Mouse (Mus musculus) CH12.LX (cell line): ENCODE data around the gene Gstt1. TPM values are rescaled to one million over a fixed set of nuclear protein-coding genes. Genes with fewer than 3 reads are reported as not detected.
"Not testable (repeated sequence)": the region's sequence is repeated elsewhere in the genome, so short reads cannot be mapped to it uniquely, and the experiment has no call there.

Source experiments
- DNase-seq: peaks from one replicate; pipeline ENCODE4 v3.0.0-alpha.2; 2013; ENCODE audit errors: extremely low read depth
- H3K27ac ChIP-seq: 2 replicates; pipeline ENCODE4 v1.5.1; 2012; ENCODE audit warnings: low read depth, mild to moderate bottlenecking, control low read depth, moderate library complexity; ENCODE audit not compliant: insufficient read depth
- H3K27me3 ChIP-seq: replicated peaks from 2 replicates; pipeline ENCODE3; 2012; ENCODE audit warnings: inconsistent platforms
- H3K36me3 ChIP-seq, 2 experiments: replicated peaks in 1 of 2; 2 replicates each; pipeline versions ENCODE3 to v1.6.1; 2012; ENCODE audit warnings: inconsistent platforms in 1 of 2, low read length in 1 of 2, mild to moderate bottlenecking in 1 of 2, mixed read lengths in 1 of 2, moderate library complexity in 1 of 2; ENCODE audit not compliant: control insufficient read depth in 1 of 2, insufficient read depth in 1 of 2
- H3K4me1 ChIP-seq, 2 experiments: 2 replicates each; pipeline ENCODE4 v1.6.1; 2012; ENCODE audit warnings: inconsistent platforms in 1 of 2, moderate library complexity in 1 of 2; ENCODE audit not compliant: insufficient read depth in 2 of 2, control insufficient read depth in 1 of 2
- H3K4me2 ChIP-seq: 2 replicates; pipeline ENCODE4 v1.6.1; 2012; ENCODE audit warnings: low read depth, mild to moderate bottlenecking, control low read depth; ENCODE audit not compliant: poor library complexity, insufficient read depth, severe bottlenecking
- H3K4me3 ChIP-seq, 3 experiments: fragments of 150-350 bp in 1 of 3; sonication (generic) in 1 of 3; replicated peaks in 1 of 3; 2 replicates each; pipeline versions ENCODE3 to v1.5.1; 2011 to 2012; ENCODE audit warnings: low read depth in 2 of 3, low read length in 2 of 3, mild to moderate bottlenecking in 2 of 3, moderate library complexity in 2 of 3, control low read depth in 1 of 3, improper control_type of control experiment in 1 of 3, inconsistent platforms in 1 of 3, mixed read lengths in 1 of 3; ENCODE audit not compliant: poor library complexity in 1 of 3
- H3K79me2 ChIP-seq: replicated peaks from 2 replicates; pipeline ENCODE4 v1.6.1; 2012; ENCODE audit warnings: mild to moderate bottlenecking, moderate library complexity; ENCODE audit not compliant: control insufficient read depth, poor library complexity, insufficient read depth, severe bottlenecking; ENCODE audit errors: extremely low read depth
- H3K9ac ChIP-seq: 2 replicates; pipeline ENCODE4 v1.6.1; 2012; ENCODE audit warnings: low read depth, mild to moderate bottlenecking, control low read depth, moderate library complexity; ENCODE audit not compliant: insufficient read depth
- H3K9me3 ChIP-seq: replicated peaks from 2 replicates; pipeline ENCODE3; 2012; ENCODE audit warnings: low read length, inconsistent platforms, mixed read lengths
- CTCF ChIP-seq, 2 experiments: IDR thresholded peaks in 1 of 2; conservative IDR thresholded peaks in 1 of 2; 2 replicates each; pipeline ENCODE4 v1.5.1; 2011 to 2012; ENCODE audit warnings: low read depth in 2 of 2, low read length in 2 of 2, improper control_type of control experiment in 1 of 2, inconsistent platforms in 1 of 2, mild to moderate bottlenecking in 1 of 2, moderate library complexity in 1 of 2
- E2F4 ChIP-seq: IDR thresholded peaks from 2 replicates; pipeline ENCODE4 v1.6.1; 2011; ENCODE audit warnings: low read depth, low read length, improper control_type of control experiment; ENCODE audit not compliant: insufficient replicate concordance
- ELF1 ChIP-seq: IDR thresholded peaks from 2 replicates; pipeline ENCODE4 v1.6.1; 2014; ENCODE audit warnings: low read depth, mild to moderate bottlenecking, inconsistent platforms, low read length, improper control_type of control experiment
- EP300 ChIP-seq: IDR thresholded peaks from 2 replicates; pipeline ENCODE4 v1.6.1; 2011; ENCODE audit warnings: low read length, improper control_type of control experiment
- ETS1 ChIP-seq: conservative IDR thresholded peaks from 2 replicates; pipeline ENCODE4 v1.6.1; 2012; ENCODE audit warnings: low read depth, mild to moderate bottlenecking, inconsistent platforms, low read length, improper control_type of control experiment, moderate library complexity
- HCFC1 ChIP-seq: IDR thresholded peaks from 2 replicates; pipeline ENCODE4 v1.6.1; 2012; ENCODE audit warnings: low read depth, mild to moderate bottlenecking, inconsistent platforms, low read length, improper control_type of control experiment
- IRF4 ChIP-seq: IDR thresholded peaks from 2 replicates; pipeline ENCODE4 v1.6.1; 2014; ENCODE audit warnings: low read depth, mild to moderate bottlenecking, inconsistent platforms, low read length, improper control_type of control experiment
- JUND ChIP-seq: conservative IDR thresholded peaks from 2 replicates; pipeline ENCODE4 v1.6.1; 2011; ENCODE audit warnings: low read depth, low read length, improper control_type of control experiment
- POLR2AphosphoS2 ChIP-seq: IDR thresholded peaks from 2 replicates; pipeline ENCODE4 v1.6.1; 2011; ENCODE audit warnings: low read depth, low read length, improper control_type of control experiment
- RAD21 ChIP-seq: IDR thresholded peaks from 2 replicates; pipeline ENCODE4 v1.6.1; 2011; ENCODE audit warnings: low read depth, mild to moderate bottlenecking, low read length, improper control_type of control experiment, moderate library complexity
- SMC3 ChIP-seq: IDR thresholded peaks from 2 replicates; pipeline ENCODE4 v1.6.1; 2011; ENCODE audit warnings: low read depth, low read length, improper control_type of control experiment
- TBP ChIP-seq: conservative IDR thresholded peaks from 2 replicates; pipeline ENCODE4 v1.6.1; 2011; ENCODE audit warnings: low read depth, low read length, improper control_type of control experiment
- USF1 ChIP-seq: IDR thresholded peaks from 2 replicates; pipeline ENCODE4 v1.6.1; 2014; ENCODE audit warnings: low read depth, mild to moderate bottlenecking, inconsistent platforms, low read length, improper control_type of control experiment
- ZMIZ1 ChIP-seq: IDR thresholded peaks from 2 replicates; pipeline ENCODE4 v1.6.1; 2012; ENCODE audit warnings: low read depth, mild to moderate bottlenecking, inconsistent platforms, low read length, improper control_type of control experiment
- ZNF384 ChIP-seq: IDR thresholded peaks from 2 replicates; pipeline ENCODE4 v1.6.1; 2012; ENCODE audit warnings: low read depth, low read length, improper control_type of control experiment, inconsistent platforms
- dilution Hi-C: fragments of 300-500 bp; cut with MboI; formaldehyde crosslinking; loops from 2 replicates; pipeline ENCODE4 v1.14.3; 2020; ENCODE audit warnings: low sequenced_read_pairs; ENCODE audit not compliant: extremely low pct_unique_long_range_greater_than_20kb, extremely low pct_ligation_motif_present
- in situ Hi-C: fragments of 300-500 bp; cut with MboI; formaldehyde crosslinking; loops from 3 replicates; pipeline ENCODE4 v1.14.3; 2019; ENCODE audit warnings: low sequenced_read_pairs, low pct_ligation_motif_present, low pct_unique_long_range_greater_than_20kb, mixed read lengths
- polyA plus RNA-seq: library from polyadenylated mRNA; unstranded; fragments of >175 nt; gene quantifications from 2 replicates; pipeline ENCODE4 v1.2.1, GENCODE M21; 2012; ENCODE audit warnings: low read depth; ENCODE audit not compliant: insufficient read length
- total RNA-seq, 2 experiments: library from RNA; depleted of rRNA; stranded (reverse); fragments of 300-350 nt in 1 of 2; fragments of >200 nt in 1 of 2; gene quantifications; 2 replicates each; pipeline ENCODE4 v1.2.3; 2012 to 2014

Gene Gstt1
- total and polyA plus RNA-seq, 3 experiments = 2.9 to 50.9 (median 4.5) TPM

DNA sequence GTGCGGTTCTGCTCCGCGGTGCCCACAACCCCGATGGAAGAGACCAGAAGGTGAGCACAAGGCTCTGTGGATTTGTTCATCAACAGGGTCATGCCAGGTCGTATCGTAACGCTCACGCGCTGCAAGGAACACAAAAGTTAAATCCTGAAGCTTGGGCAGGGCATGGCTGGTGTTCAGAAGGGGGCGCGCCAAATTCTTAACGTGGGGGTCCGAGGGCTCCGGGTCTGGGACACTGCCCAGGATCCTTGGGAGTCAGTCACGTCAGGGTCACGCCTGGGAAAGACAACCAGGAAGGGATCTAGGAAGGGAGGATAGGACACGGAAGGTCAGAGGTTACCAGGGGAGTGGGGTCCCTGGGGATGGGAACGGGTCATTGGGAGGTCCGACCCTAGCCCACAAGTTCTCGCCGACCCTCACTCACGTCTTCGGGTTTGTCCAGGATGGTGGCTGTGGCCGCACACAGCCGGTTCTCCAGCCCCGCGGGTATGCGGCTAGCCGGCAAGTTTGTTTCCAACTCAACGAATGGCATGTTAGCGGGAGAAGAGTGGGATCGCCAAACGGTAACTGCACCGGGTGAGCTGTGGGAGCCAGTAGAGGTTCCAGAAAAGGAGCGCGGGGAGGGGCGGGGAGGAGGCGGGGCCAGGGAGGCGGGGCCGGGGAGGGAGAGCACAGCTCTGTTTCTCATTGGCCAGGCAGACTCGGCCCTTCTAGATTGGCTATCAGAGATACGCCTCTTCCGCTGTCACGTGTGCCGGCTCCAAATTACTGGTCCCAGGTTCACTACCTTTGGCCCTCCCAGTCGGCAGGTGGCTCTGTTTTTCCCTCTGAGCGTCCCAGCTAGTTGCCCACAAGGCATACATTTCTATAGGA, 25.4 kb downstream of the Gstt1 start, which contains the start of gene Ddt (continued):
- TF ChIP-seq POLR2AphosphoS2 (peak; percentile 80; the same call in 1 of the 2 replicates), E2F4 (no peak), SMC3 (peak; percentile 57), EP300 (no peak), HCFC1 (peak; percentile 70), ZNF384 (no peak), IRF4 (peak; percentile 44; the same call in 1 of the 2 replicates), ETS1 (no peak), USF1 (peak; percentile 90), ZMIZ1 (peak; percentile 92), RAD21 (peak; percentile 38), CTCF (conservative IDR thresholded peaks at IDR 0.05 in 1 of 2, IDR thresholded peaks at IDR 0.05 in 1 of 2; ENCODE audit: low read depth in 2 of 2, low read length in 2 of 2) (peak in 1 of 2 experiments; percentile 75; a peak in 2 of 4 replicates)
- TF ChIP-seq, all 38 proteins: peak for 21

DNA sequence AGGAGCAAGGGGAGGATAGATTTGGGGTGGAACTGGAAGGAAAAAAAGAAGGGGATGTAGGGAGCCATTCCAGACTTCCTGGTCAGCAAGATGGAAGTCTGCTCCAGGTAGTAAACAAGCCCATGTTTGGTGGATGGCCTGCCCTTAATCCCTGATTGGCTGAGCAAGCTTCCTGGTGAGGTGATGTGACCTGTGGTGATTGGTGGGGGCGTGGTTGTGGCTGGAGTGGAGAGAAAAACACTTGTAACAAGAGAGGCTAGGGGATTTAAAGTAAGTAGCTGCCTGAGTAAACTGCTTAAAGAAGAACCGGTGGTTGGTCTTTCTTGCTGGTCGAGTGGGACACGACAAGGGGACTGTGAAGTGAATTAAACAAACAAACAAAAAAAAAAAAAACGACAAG, 30.6 kb downstream of the Gstt1 start:
- H3K4me2 ChIP-seq, in situ Hi-C loops, DNase-seq, dilution Hi-C loops, H3K4me3 ChIP-seq, H3K27ac ChIP-seq, H3K9ac ChIP-seq, H3K27me3 ChIP-seq, H3K9me3 ChIP-seq: not testable (repeated sequence)
- Histone ChIP-seq H3K4me1 (peaks cover 7 to 41% of the 10 kb centered on the region in 2 experiments), H3K79me2 (peaks cover 14% of the 10 kb centered on the region), H3K36me3 (peaks cover 7 to 23% of the 10 kb centered on the region in 2 experiments)
- TF ChIP-seq ELF1 = 0 out of 2 replicates have a peak, but pooled peaks have one; percentile 31

DNA sequence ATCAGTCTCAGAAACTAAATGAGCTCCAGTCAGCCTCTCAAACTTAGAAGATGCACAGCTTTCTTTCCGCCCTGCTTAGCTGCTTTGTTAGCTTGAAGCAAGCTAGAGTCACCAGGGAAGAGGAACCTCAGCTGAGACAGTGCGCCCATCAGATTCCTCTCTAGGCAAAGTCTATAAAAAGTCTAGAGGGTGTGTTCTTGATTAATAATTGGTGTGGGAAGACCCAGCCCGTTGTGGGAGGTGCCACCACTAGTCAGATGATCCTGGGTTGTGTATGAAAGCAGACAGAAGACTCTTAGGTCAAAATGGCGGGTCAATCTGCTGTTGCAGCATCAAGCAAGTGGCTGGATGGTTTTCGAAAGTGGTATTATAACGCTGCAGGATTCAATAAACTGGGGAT, 31.5 kb downstream of the Gstt1 start:
- Histone ChIP-seq H3K9me3 (no peaks in the 10 kb centered on the region), H3K27me3 (no peaks in the 10 kb centered on the region), H3K9ac (no peak overlapping the region), H3K4me2 (no peak overlapping the region), H3K36me3 (peaks cover 7 to 27% of the 10 kb centered on the region in 2 experiments), H3K4me1 (peaks cover 8 to 37% of the 10 kb centered on the region in 2 experiments), H3K4me3 (no peak overlapping the region), H3K27ac (no peak overlapping the region), H3K79me2 (peaks cover 16% of the 10 kb centered on the region)
- in situ Hi-C loops = no loop called here
- dilution Hi-C loops = no loop called here
- no peak for TF ChIP-seq CTCF (conservative IDR thresholded peaks at IDR 0.05 in 1 of 2, IDR thresholded peaks at IDR 0.05 in 1 of 2; ENCODE audit: low read depth in 2 of 2, low read length in 2 of 2)
- no peak for TF ChIP-seq JUND
- no peak for TF ChIP-seq TBP
- TF ChIP-seq ETS1 = no peak
- no peak for TF ChIP-seq ELF1
- no peak for TF ChIP-seq POLR2AphosphoS2
- DNase-seq = no peak
